Mouse (Mus musculus): Measurements from ENCODE around the gene Gm9747. TPM values are rescaled to one million over a fixed set of nuclear protein-coding genes. Genes with fewer than 3 reads are reported as not detected.

Gm9747 gene
- polyA plus RNA-seq, 2 experiments, result 0.15 to 44.9 TPM

GRCm38 (mm10) chr1:82199918-82200317, 33.0 kb upstream of the Gm9747 start:
- ATAC-seq (ENCODE audit: low FRiP score, low read depth), result peak; percentile 67; the same call in 1 of the 2 replicates
- H3K9ac ChIP-seq (ENCODE audit: low read depth, low read length, severe bottlenecking), result no peak overlapping the region

GRCm38 (mm10) chr1:82200636-82201035, 32.3 kb upstream of the Gm9747 start:
- DNase-seq (ENCODE audit: low spot score) (no peak), ATAC-seq (ENCODE audit: low FRiP score, low read depth) (no peak)
- H3K9me3 ChIP-seq (ENCODE audit: control insufficient read depth, low read length), result no peaks in the 10 kb centered on the region
- H3K9ac ChIP-seq (ENCODE audit: low read depth, low read length, severe bottlenecking), result no peak overlapping the region
- H3K27ac ChIP-seq (replicated peaks; ENCODE audit: low read depth, low read length), result no peak overlapping the region
- no peaks in the 10 kb centered on the region for H3K27me3 ChIP-seq (ENCODE audit: control insufficient read depth, insufficient read depth, low read length)
- 65% methylated on average over 7 of the region's 7 CpGs for WGBS
- no peak overlapping the region for H3K4me2 ChIP-seq (replicated peaks; ENCODE audit: low read depth, low read length, severe bottlenecking)
- no peaks in the 10 kb centered on the region for H3K36me3 ChIP-seq (ENCODE audit: control insufficient read depth, insufficient read depth, low read length)
- no peak overlapping the region for H3K4me3 ChIP-seq (replicated peaks; ENCODE audit: low read length)
- peaks cover 34% of the 10 kb centered on the region for H3K4me1 ChIP-seq (ENCODE audit: control insufficient read depth, insufficient read depth, low read length)
- TF ChIP-seq POLR2A (IDR thresholded peaks at IDR 0.05; ENCODE audit: borderline replicate concordance, extremely low read depth, insufficient read depth, insufficient read length), result no peak

More at GRCm38 (mm10) chr1:82199918-82200317, 33.0 kb upstream of the Gm9747 start:
- H3K27me3 ChIP-seq (ENCODE audit: control insufficient read depth, insufficient read depth, low read length), result no peaks in the 10 kb centered on the region
- TF ChIP-seq POLR2A (IDR thresholded peaks at IDR 0.05; ENCODE audit: borderline replicate concordance, extremely low read depth, insufficient read depth, insufficient read length), result no peak
- no peak overlapping the region for H3K4me2 ChIP-seq (replicated peaks; ENCODE audit: low read depth, low read length, severe bottlenecking)
- no peaks in the 10 kb centered on the region for H3K36me3 ChIP-seq (ENCODE audit: control insufficient read depth, insufficient read depth, low read length)
- peak; percentile 63 for DNase-seq (ENCODE audit: low spot score)
- no peaks in the 10 kb centered on the region for H3K9me3 ChIP-seq (ENCODE audit: control insufficient read depth, low read length)
- H3K4me1 ChIP-seq (ENCODE audit: control insufficient read depth, insufficient read depth, low read length), result peaks cover 34% of the 10 kb centered on the region
- no peak overlapping the region for H3K4me3 ChIP-seq (replicated peaks; ENCODE audit: low read length)
- no peak overlapping the region for H3K27ac ChIP-seq (replicated peaks; ENCODE audit: low read depth, low read length)
- 12% methylated on average over 1 of the region's 1 CpGs for WGBS

GRCm38 (mm10) chr1:82207511-82207910, 25.4 kb upstream of the Gm9747 start:
- DNase-seq (ENCODE audit: low spot score), result no peak
- no peak for ATAC-seq (ENCODE audit: low FRiP score, low read depth)
- 79% methylated on average over 5 of the region's 5 CpGs for WGBS
- H3K27ac ChIP-seq (replicated peaks; ENCODE audit: low read depth, low read length), result no peak overlapping the region
- H3K36me3 ChIP-seq (ENCODE audit: control insufficient read depth, insufficient read depth, low read length), result no peaks in the 10 kb centered on the region
- peaks cover 15% of the 10 kb centered on the region; the same call in 1 of the 2 replicates for H3K4me1 ChIP-seq (ENCODE audit: control insufficient read depth, insufficient read depth, low read length)
- no peak overlapping the region for H3K9ac ChIP-seq (ENCODE audit: low read depth, low read length, severe bottlenecking)
- H3K4me2 ChIP-seq (replicated peaks; ENCODE audit: low read depth, low read length, severe bottlenecking), result no peak overlapping the region
- H3K9me3 ChIP-seq (ENCODE audit: control insufficient read depth, low read length), result no peaks in the 10 kb centered on the region
- TF ChIP-seq POLR2A (IDR thresholded peaks at IDR 0.05; ENCODE audit: borderline replicate concordance, extremely low read depth, insufficient read depth, insufficient read length), result no peak
- H3K27me3 ChIP-seq (ENCODE audit: control insufficient read depth, insufficient read depth, low read length), result no peaks in the 10 kb centered on the region
- H3K4me3 ChIP-seq (replicated peaks; ENCODE audit: low read length), result no peak overlapping the region

GRCm38 (mm10) chr1:82220673-82221396, 12.1 kb upstream of the Gm9747 start:
- Histone ChIP-seq H3K27me3 (ENCODE audit: control insufficient read depth, insufficient read depth, low read length) (no peaks in the 10 kb centered on the region), H3K4me2 (replicated peaks; ENCODE audit: low read depth, low read length, severe bottlenecking) (no peak overlapping the region), H3K36me3 (ENCODE audit: control insufficient read depth, insufficient read depth, low read length) (no peaks in the 10 kb centered on the region), H3K9ac (ENCODE audit: low read depth, low read length, severe bottlenecking) (no peak overlapping the region), H3K4me3 (replicated peaks; ENCODE audit: low read length) (no peak overlapping the region), H3K4me1 (ENCODE audit: control insufficient read depth, insufficient read depth, low read length) (peaks cover 8% of the 10 kb centered on the region; the same call in 1 of the 2 replicates), H3K9me3 (ENCODE audit: control insufficient read depth, low read length) (no peaks in the 10 kb centered on the region), H3K27ac (replicated peaks; ENCODE audit: low read depth, low read length) (no peak overlapping the region)
- ATAC-seq (ENCODE audit: low FRiP score, low read depth), result peak; percentile 65
- 51% methylated on average over 12 of the region's 12 CpGs for WGBS
- DNase-seq (ENCODE audit: low spot score), result no peak
- TF ChIP-seq POLR2A (IDR thresholded peaks at IDR 0.05; ENCODE audit: borderline replicate concordance, extremely low read depth, insufficient read depth, insufficient read length), result no peak

GRCm38 (mm10) chr1:82221462-82221861, 11.4 kb upstream of the Gm9747 start:
- no peak overlapping the region for H3K4me2 ChIP-seq (replicated peaks; ENCODE audit: low read depth, low read length, severe bottlenecking)
- no peak overlapping the region for H3K4me3 ChIP-seq (replicated peaks; ENCODE audit: low read length)
- H3K27me3 ChIP-seq (ENCODE audit: control insufficient read depth, insufficient read depth, low read length), result no peaks in the 10 kb centered on the region
- no peak for TF ChIP-seq POLR2A (IDR thresholded peaks at IDR 0.05; ENCODE audit: borderline replicate concordance, extremely low read depth, insufficient read depth, insufficient read length)
- peaks cover 8% of the 10 kb centered on the region; the same call in 1 of the 2 replicates for H3K4me1 ChIP-seq (ENCODE audit: control insufficient read depth, insufficient read depth, low read length)
- H3K27ac ChIP-seq (replicated peaks; ENCODE audit: low read depth, low read length), result no peak overlapping the region
- ATAC-seq (ENCODE audit: low FRiP score, low read depth), result no peak
- no peaks in the 10 kb centered on the region for H3K36me3 ChIP-seq (ENCODE audit: control insufficient read depth, insufficient read depth, low read length)
- no peaks in the 10 kb centered on the region for H3K9me3 ChIP-seq (ENCODE audit: control insufficient read depth, low read length)
- WGBS, result 38% methylated on average over 1 of the region's 1 CpGs
- no peak for DNase-seq (ENCODE audit: low spot score)
- H3K9ac ChIP-seq (ENCODE audit: low read depth, low read length, severe bottlenecking), result no peak overlapping the region
